Mouse (Mus musculus) forebrain, embryonic 16.5 days (tissue): ENCODE measurements around the gene Il11. TPM values are rescaled to one million over a fixed set of nuclear protein-coding genes. Genes with fewer than 3 reads are reported as not detected.

Experiments used
- ATAC-seq: fragments of 200-750 bp; cut with Nextera tagmentation; 2 replicates; pipeline ENCODE4 v1.8.0; 2017; ENCODE audit warnings: mild to moderate bottlenecking, moderate library complexity
- H3K27ac ChIP-seq: fragments of 300-500 bp; sonication (generic); 2 replicates; pipeline ENCODE4 v1.5.1; 2014; ENCODE audit warnings: low read length, control low read depth
- H3K27me3 ChIP-seq: fragments of 300-500 bp; sonication (generic); replicated peaks from 2 replicates; pipeline ENCODE4 v1.6.1; 2014; ENCODE audit warnings: low read length; ENCODE audit not compliant: control insufficient read depth, insufficient read depth
- H3K36me3 ChIP-seq: fragments of 300-500 bp; sonication (generic); 2 replicates; pipeline ENCODE4 v1.6.1; 2014; ENCODE audit not compliant: control insufficient read depth, insufficient read depth
- H3K4me1 ChIP-seq: fragments of 300-500 bp; sonication (generic); replicated peaks from 2 replicates; pipeline ENCODE4 v1.6.1; 2014; ENCODE audit warnings: low read length; ENCODE audit not compliant: control insufficient read depth, insufficient read depth
- H3K4me2 ChIP-seq: fragments of 300-500 bp; sonication (generic); 2 replicates; pipeline ENCODE4 v1.6.1; 2014; ENCODE audit warnings: mild to moderate bottlenecking, low read length, control low read depth
- H3K4me3 ChIP-seq: fragments of 300-500 bp; sonication (generic); replicated peaks from 2 replicates; pipeline ENCODE4 v1.5.1; 2014; ENCODE audit warnings: mild to moderate bottlenecking, low read length, control low read depth
- H3K9ac ChIP-seq: fragments of 300-500 bp; sonication (generic); replicated peaks from 2 replicates; pipeline ENCODE4 v1.6.1; 2014; ENCODE audit warnings: low read depth, low read length, control low read depth
- H3K9me3 ChIP-seq: fragments of 300-500 bp; sonication (generic); 2 replicates; pipeline ENCODE4 v1.6.1; 2016; ENCODE audit warnings: low read length; ENCODE audit not compliant: control insufficient read depth
- WGBS: fragments of 180-500 bp; shearing (Covaris S2); extraction: QIAGEN DNeasy Blood & Tissue Kit; methylation state at CpG from one replicate; pipeline ENCODE4 v1.1.7; 2014; 5-methylcytosine and 5-hydroxymethylcytosine counted together
- polyA plus RNA-seq: library from polyadenylated mRNA; unstranded; fragments of >200 nt; fragmentation: Nextera tagmentation; extraction: Ambion mirVana; gene quantifications from 2 replicates; pipeline ENCODE4 v1.2.1, GENCODE M21; 2015

The Il11 gene
- polyA plus RNA-seq, 1 experiment from 2014 or later = 1.1 TPM

DNA sequence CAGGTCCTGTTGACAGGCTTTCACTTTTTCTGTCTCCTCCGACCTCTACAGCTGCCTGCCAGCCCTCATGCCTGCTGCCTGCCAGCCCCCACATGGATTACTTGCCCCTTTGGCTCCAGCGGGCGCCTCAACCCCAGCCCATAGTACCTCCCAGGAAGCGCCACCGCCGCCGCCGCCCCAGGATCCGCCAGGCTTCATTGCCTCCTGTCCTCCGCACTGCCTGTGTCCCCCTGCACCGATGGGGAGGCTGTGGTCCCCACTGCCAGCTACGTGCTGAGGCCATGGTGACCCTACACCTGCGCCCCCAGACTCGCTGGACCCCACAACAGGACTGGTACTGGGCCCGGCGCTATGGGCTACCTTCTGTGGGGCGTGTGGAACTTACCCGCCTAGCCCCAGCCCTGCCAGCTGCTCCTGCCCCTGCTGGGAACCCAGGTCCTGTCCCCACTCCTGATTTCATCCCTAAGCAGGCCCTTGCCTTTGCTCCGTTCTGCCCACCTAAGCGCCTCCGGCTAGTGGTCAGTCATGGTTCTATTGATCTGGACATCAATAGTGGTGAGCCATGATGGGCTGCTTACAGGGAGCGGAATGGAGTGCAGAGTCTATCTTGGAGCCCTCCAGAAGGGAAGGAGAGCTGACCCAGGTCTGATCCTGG, 36.2 kb downstream of the Il11 start:
- Histone ChIP-seq H3K4me1 (peaks cover 11% of the 10 kb centered on the region), H3K9me3 (no peaks in the 10 kb centered on the region), H3K27ac (no peak overlapping the region), H3K27me3 (no peaks in the 10 kb centered on the region), H3K36me3 (no peaks in the 10 kb centered on the region), H3K9ac (no peak overlapping the region), H3K4me3 (no peak overlapping the region), H3K4me2 (no peak overlapping the region)
- ATAC-seq = no peak
- 82% methylated on average over 22 of the region's 22 CpGs for WGBS

DNA sequence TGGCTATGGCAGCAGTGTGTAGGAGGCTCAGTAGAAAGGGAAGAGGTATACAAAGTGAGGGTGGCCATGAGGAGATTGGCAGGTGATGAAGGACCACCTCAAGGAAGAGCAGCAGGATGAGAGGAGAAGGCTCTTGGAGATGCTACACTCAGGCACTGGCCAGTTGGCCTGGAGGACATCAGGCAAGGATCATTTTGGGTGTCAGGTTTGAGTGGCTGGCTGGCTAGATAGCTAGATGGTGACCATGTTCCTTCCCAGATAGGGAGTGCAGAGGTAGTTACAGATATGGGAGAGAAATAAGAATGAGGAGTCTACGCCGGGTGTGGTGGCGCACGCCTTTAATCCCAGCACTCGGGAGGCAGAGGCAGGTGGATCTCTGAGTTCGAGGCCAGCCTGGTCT, 37.8 kb downstream of the Il11 start:
- peaks cover 21% of the 10 kb centered on the region for H3K4me1 ChIP-seq
- no peak overlapping the region for H3K27ac ChIP-seq
- no peak for ATAC-seq
- no peak overlapping the region for H3K4me2 ChIP-seq
- H3K9ac ChIP-seq = no peak overlapping the region
- H3K9me3 ChIP-seq = no peaks in the 10 kb centered on the region
- no peaks in the 10 kb centered on the region for H3K27me3 ChIP-seq
- WGBS = 95% methylated on average over 6 of the region's 6 CpGs
- H3K4me3 ChIP-seq = no peak overlapping the region
- H3K36me3 ChIP-seq = no peaks in the 10 kb centered on the region

GRCm38 (mm10) chr7:4743354-4743753, 39.3 kb downstream of the Il11 start:
- no peak for ATAC-seq
- Histone ChIP-seq H3K9me3 (no peaks in the 10 kb centered on the region), H3K27me3 (no peaks in the 10 kb centered on the region), H3K4me2 (no peak overlapping the region), H3K27ac (no peak overlapping the region), H3K36me3 (no peaks in the 10 kb centered on the region), H3K4me3 (no peak overlapping the region), H3K4me1 (peaks cover 30% of the 10 kb centered on the region), H3K9ac (no peak overlapping the region)
- 71% methylated on average over 2 of the region's 2 CpGs for WGBS

GRCm38 (mm10) chr7:4742482-4742819, 40.2 kb downstream of the Il11 start:
- Histone ChIP-seq H3K4me1 (peaks cover 31% of the 10 kb centered on the region), H3K27ac (no peak overlapping the region), H3K9ac (no peak overlapping the region), H3K27me3 (no peaks in the 10 kb centered on the region), H3K36me3 (no peaks in the 10 kb centered on the region), H3K9me3 (no peaks in the 10 kb centered on the region), H3K4me2 (no peak overlapping the region), H3K4me3 (no peak overlapping the region)
- ATAC-seq = no peak
- WGBS = 88% methylated on average over 6 of the region's 6 CpGs

DNA sequence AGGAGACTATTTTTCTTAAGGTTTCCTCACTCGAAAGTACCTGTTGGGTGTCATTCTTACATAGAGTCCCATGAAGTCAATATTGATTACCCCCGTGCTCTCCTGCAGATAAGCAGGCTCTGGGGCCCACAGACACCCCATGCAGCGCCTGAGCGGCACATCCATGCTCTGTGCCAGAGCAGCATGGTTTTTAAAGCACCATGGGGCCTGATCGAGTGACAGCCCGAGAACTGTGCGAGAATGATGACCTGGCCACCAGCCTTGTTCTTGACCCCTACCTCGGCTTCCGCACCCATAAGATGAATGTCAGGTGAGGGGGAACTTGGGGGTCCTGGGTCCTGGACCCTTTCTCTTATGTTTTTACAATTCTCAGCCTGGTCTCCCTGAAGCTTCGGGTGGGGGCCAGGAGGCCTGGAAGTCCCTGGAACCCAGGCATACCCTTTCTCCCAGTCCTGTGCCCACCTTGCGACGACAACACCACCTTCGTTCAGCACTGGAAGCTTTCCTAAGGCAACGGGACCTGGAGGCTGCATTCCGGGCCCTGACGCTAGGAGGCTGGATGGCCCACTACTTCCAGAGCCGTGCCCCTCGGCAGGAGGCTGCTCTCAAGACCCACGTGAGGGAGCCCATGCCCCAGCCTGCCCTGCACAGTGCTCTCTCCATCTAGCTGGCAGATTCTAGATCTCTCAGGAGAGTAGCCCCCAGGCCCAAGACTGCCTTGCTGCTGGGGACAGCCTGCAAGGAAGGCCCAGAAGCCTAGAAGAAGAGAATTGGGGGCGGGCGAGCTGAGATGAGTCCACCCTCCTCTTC, 40.8 kb downstream of the Il11 start:
- no peaks in the 10 kb centered on the region for H3K27me3 ChIP-seq
- peaks cover 31% of the 10 kb centered on the region for H3K4me1 ChIP-seq
- WGBS = 76% methylated on average over 21 of the region's 21 CpGs
- H3K4me3 ChIP-seq = no peak overlapping the region
- peak overlapping the region; percentile 86 for H3K4me2 ChIP-seq
- no peak overlapping the region for H3K9ac ChIP-seq
- no peak overlapping the region; the same call in 1 of the 2 replicates for H3K27ac ChIP-seq
- H3K36me3 ChIP-seq = no peaks in the 10 kb centered on the region
- H3K9me3 ChIP-seq = no peaks in the 10 kb centered on the region
- no peak for ATAC-seq

DNA sequence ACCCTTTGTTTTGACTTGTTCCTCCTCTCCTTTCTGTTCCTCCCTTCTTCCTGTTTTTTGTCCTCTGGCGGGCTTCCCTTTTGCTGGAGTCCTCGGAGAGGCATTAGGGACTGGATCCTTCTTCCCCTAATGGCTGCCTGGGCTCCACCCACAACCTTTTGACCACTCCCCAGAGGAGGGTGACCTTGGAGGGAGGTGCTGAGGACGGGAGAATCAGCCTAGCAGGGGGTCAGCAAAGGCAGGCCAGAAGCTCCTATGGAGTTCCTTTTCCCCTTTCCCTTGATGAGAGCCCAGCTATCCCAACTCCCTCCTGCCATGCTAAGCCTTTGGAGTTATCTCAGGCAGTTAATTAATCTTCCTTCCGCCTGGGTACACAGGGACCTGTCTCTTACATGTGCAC, 41.5 kb downstream of the Il11 start:
- WGBS = 4% methylated on average over 4 of the region's 4 CpGs

GRCm38 (mm10) chr7:4740309-4740727, 42.3 kb downstream of the Il11 start:
- no peaks in the 10 kb centered on the region for H3K27me3 ChIP-seq
- ATAC-seq = peak; percentile 26
- H3K27ac ChIP-seq = peak overlapping the region; percentile 77
- no peaks in the 10 kb centered on the region for H3K36me3 ChIP-seq
- H3K4me3 ChIP-seq = peak overlapping the region; percentile 52
- peak overlapping the region; percentile 86 for H3K4me2 ChIP-seq
- peaks cover 31% of the 10 kb centered on the region for H3K4me1 ChIP-seq
- H3K9me3 ChIP-seq = no peaks in the 10 kb centered on the region
- peak overlapping the region; percentile 78 for H3K9ac ChIP-seq
- under 1% methylated on average over 13 of the region's 14 CpGs for WGBS

More for the DNA sequence above, 41.5 kb downstream of the Il11 start:
- H3K27me3 ChIP-seq = no peaks in the 10 kb centered on the region
- H3K4me1 ChIP-seq = peaks cover 31% of the 10 kb centered on the region
- H3K4me2 ChIP-seq = peak overlapping the region; percentile 86
- H3K4me3 ChIP-seq = peak overlapping the region; percentile 52
- no peaks in the 10 kb centered on the region for H3K9me3 ChIP-seq
- peak overlapping the region; percentile 78 for H3K9ac ChIP-seq
- ATAC-seq = no peak
- peak overlapping the region; percentile 77 for H3K27ac ChIP-seq
- no peaks in the 10 kb centered on the region for H3K36me3 ChIP-seq

GRCm38 (mm10) chr7:4739544-4740275, 42.9 kb downstream of the Il11 start, which contains the start of gene Kmt5c:
TSS of gene Kmt5c (plus strand) at chr7:4740115.
- Histone ChIP-seq H3K9ac (peak within 1 kb of the TSS; percentile 78), H3K36me3 (no peaks in the 10 kb centered on the region), H3K9me3 (no peaks in the 10 kb centered on the region), H3K4me2 (peak within 1 kb of the TSS; percentile 86), H3K27me3 (no peaks in the 10 kb centered on the region), H3K27ac (peak within 1 kb of the TSS; percentile 78), H3K4me1 (peaks cover 31% of the 10 kb centered on the region), H3K4me3 (peak within 1 kb of the TSS; percentile 52)
- peak; percentile 96 for ATAC-seq
- under 1% methylated on average over 37 of the region's 44 CpGs for WGBS

DNA sequence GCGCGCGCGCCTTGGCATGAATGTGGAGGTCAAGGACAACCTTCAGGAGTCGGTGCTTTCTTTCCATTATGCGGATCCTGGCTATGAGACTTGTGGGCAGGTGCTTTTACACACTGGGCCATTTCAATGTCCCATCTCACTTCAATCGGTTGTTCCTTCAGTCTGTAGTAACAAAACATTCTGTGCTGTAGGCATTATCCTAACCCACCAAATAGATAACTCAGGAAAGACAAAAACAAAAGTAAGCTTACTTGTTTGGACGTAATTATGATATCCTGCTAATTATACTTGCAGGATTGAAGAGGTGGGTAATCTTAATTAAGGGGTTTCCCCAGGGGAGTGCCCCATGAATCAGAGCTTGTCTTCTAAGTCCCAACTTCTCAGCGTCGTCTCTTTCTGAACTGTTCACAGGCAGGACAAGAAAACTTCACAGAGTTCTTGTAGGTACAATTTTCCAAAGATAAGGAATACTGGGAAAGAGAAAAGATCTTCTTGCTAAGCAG, 43.6 kb downstream of the Il11 start:
- peaks cover 31% of the 10 kb centered on the region for H3K4me1 ChIP-seq
- WGBS = 22% methylated on average over 10 of the region's 10 CpGs
- peak overlapping the region; percentile 23 for H3K9ac ChIP-seq
- no peaks in the 10 kb centered on the region for H3K9me3 ChIP-seq
- no peak; the same call in 1 of the 2 replicates for ATAC-seq
- peak overlapping the region; percentile 44 for H3K4me3 ChIP-seq
- no peaks in the 10 kb centered on the region for H3K36me3 ChIP-seq
- peak overlapping the region; percentile 78 for H3K27ac ChIP-seq
- H3K4me2 ChIP-seq = peak overlapping the region; percentile 65
- H3K27me3 ChIP-seq = no peaks in the 10 kb centered on the region
